Mouse (Mus musculus) lung, adult 2 months (tissue): ENCODE data around the gene Tmem235.

Experiments used
- CTCF ChIP-seq: fragments of 200-500 bp; IDR thresholded peaks from 2 replicates; pipeline ENCODE4 v1.5.1; 2011; ENCODE audit warnings: mild to moderate bottlenecking, low read length, control low read depth; ENCODE audit not compliant: insufficient read depth
- POLR2A ChIP-seq: fragments of 200-500 bp; IDR thresholded peaks from 2 replicates; pipeline ENCODE4 v1.6.1; 2011; ENCODE audit warnings: low read depth, mild to moderate bottlenecking, control low read depth, low read length, borderline replicate concordance; ENCODE audit errors: extremely low read depth

- no peak for TF ChIP-seq CTCF
- TF ChIP-seq POLR2A: no peak
Observed at GRCm38 (mm10) chr11:117846640-117847039, 13.9 kb upstream of the Tmem235 start.
